Mouse (Mus musculus): ENCODE results near the gene Med25. TPM values are rescaled to one million over a fixed set of nuclear protein-coding genes. Genes with fewer than 3 reads are reported as not detected.

Gene Med25
- polyA plus RNA-seq, 2 experiments: 24.2 to 29.3 TPM

DNA sequence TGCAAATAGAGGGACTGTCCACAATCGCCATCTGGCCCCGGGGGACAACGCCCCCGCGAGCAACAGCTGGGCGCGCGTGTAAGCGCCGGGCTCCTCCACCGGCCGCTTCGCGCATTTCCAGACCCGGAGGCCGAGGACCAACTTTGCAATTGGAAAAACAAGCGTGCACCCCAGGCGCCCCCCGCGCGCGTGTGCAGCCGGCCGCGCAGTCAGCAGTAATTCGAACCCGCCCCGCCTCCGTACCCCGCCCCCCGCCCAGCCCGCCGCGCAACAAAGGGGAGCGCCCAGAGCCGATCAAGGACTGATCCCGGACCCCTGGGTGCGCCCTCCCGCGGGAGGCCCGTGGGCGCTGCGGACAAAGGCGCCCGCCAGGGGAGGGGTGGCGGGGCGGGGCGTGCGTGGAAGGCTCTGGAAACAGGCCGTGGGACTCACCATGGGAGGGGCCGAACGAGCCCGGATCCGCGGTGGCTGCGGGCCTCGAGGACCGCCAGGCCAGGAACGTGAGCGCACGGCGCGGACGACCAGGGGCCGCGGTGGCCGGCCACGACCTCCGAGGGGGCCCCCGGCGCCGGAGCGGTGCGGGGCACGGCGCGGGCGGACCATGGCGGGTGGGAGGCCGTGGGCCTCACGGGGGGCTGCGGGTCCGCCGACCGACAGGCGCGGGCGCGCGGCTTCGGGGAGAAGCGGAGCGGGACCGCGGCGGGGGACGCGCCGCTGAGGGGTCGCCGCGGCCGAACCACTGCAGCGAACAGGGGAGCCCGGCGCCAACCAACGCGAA lies 23.4 kb downstream of the Med25 start:
- DNase-seq (ENCODE audit: low read depth in 3 of 3, low spot score in 3 of 3) (no peak), ATAC-seq (ENCODE audit: insufficient read depth) (peak; percentile 36)
- no peak for TF ChIP-seq EP300 (IDR thresholded peaks at IDR 0.05; ENCODE audit: low read depth)
- no peak for TF ChIP-seq CTCF (IDR thresholded peaks at IDR 0.05; ENCODE audit: low read depth)
- no peaks in the 10 kb centered on the region for H3K27me3 ChIP-seq (ENCODE audit: control insufficient read depth, insufficient read depth, low read length)
- H3K9me3 ChIP-seq (ENCODE audit: control insufficient read depth, low read length): no peaks in the 10 kb centered on the region
- peak overlapping the region; percentile 86 for H3K4me2 ChIP-seq (ENCODE audit: low read depth)
- peak overlapping the region; percentile 52 to 69 for H3K4me3 ChIP-seq (ENCODE audit: insufficient read depth in 1 of 2, low read depth in 2 of 2, low read length in 2 of 2)
- no peaks in the 10 kb centered on the region; the same call in none of the 2 replicates for H3K36me3 ChIP-seq (replicated peaks; ENCODE audit: control insufficient read depth, insufficient read depth, low read depth)
- peak overlapping the region; percentile 75 for H3K27ac ChIP-seq
- peaks cover 6 to 19% of the 10 kb centered on the region in 2 experiments for H3K4me1 ChIP-seq (replicated peaks; ENCODE audit: control insufficient read depth in 2 of 2, insufficient read depth in 2 of 2, low read length in 1 of 2)
- under 1% methylated on average over 106 of the region's 108 CpGs for WGBS (ENCODE audit: insufficient replicate concordance)
- H3K9ac ChIP-seq (replicated peaks): peak overlapping the region; percentile 74

- Histone ChIP-seq H3K27ac (no peak overlapping the region), H3K4me1 (replicated peaks; ENCODE audit: control insufficient read depth in 2 of 2, insufficient read depth in 2 of 2, low read length in 1 of 2) (peaks cover 6 to 19% of the 10 kb centered on the region in 2 experiments), H3K9me3 (ENCODE audit: control insufficient read depth, low read length) (no peaks in the 10 kb centered on the region), H3K4me2 (ENCODE audit: low read depth) (peak overlapping the region; percentile 86), H3K36me3 (replicated peaks; ENCODE audit: control insufficient read depth, insufficient read depth, low read depth) (peaks cover under 1% of the 10 kb centered on the region), H3K4me3 (ENCODE audit: insufficient read depth in 1 of 2, low read depth in 2 of 2, low read length in 2 of 2) (peak overlapping the region; percentile 52 to 69), H3K9ac (replicated peaks) (no peak overlapping the region), H3K27me3 (ENCODE audit: control insufficient read depth, insufficient read depth, low read length) (no peaks in the 10 kb centered on the region)
- WGBS (ENCODE audit: insufficient replicate concordance): 15% methylated on average over 16 of the region's 16 CpGs
- ATAC-seq (ENCODE audit: insufficient read depth) (no peak), DNase-seq (ENCODE audit: low read depth in 3 of 3, low spot score in 3 of 3) (no peak)
- no peak for TF ChIP-seq EP300 (IDR thresholded peaks at IDR 0.05; ENCODE audit: low read depth)
- TF ChIP-seq CTCF (IDR thresholded peaks at IDR 0.05; ENCODE audit: low read depth): no peak
Measured at GRCm38 (mm10) chr7:44868465-44868864, 24.0 kb downstream of the Med25 start.

- H3K27me3 ChIP-seq (ENCODE audit: control insufficient read depth, insufficient read depth, low read length): no peaks in the 10 kb centered on the region
- peak overlapping the region in 1 of 2 experiments; percentile 69; a peak in 1 of 4 replicates for H3K4me3 ChIP-seq (ENCODE audit: insufficient read depth in 1 of 2, low read depth in 2 of 2, low read length in 2 of 2)
- no peak for TF ChIP-seq CTCF (IDR thresholded peaks at IDR 0.05; ENCODE audit: low read depth)
- TF ChIP-seq EP300 (IDR thresholded peaks at IDR 0.05; ENCODE audit: low read depth): no peak
- H3K4me1 ChIP-seq (replicated peaks; ENCODE audit: control insufficient read depth in 2 of 2, insufficient read depth in 2 of 2, low read length in 1 of 2): peaks cover 6 to 19% of the 10 kb centered on the region in 2 experiments
- DNase-seq (ENCODE audit: low read depth in 3 of 3, low spot score in 3 of 3) (no peak), ATAC-seq (ENCODE audit: insufficient read depth) (no peak)
- no peak overlapping the region for H3K9ac ChIP-seq (replicated peaks)
- WGBS (ENCODE audit: insufficient replicate concordance): 60% methylated on average over 9 of the region's 9 CpGs
- H3K9me3 ChIP-seq (ENCODE audit: control insufficient read depth, low read length): no peaks in the 10 kb centered on the region
- peaks cover 7% of the 10 kb centered on the region for H3K36me3 ChIP-seq (replicated peaks; ENCODE audit: control insufficient read depth, insufficient read depth, low read depth)
- peak overlapping the region; percentile 86 for H3K4me2 ChIP-seq (ENCODE audit: low read depth)
- H3K27ac ChIP-seq: no peak overlapping the region
Measured at GRCm38 (mm10) chr7:44867802-44868201, 24.7 kb downstream of the Med25 start.

DNA sequence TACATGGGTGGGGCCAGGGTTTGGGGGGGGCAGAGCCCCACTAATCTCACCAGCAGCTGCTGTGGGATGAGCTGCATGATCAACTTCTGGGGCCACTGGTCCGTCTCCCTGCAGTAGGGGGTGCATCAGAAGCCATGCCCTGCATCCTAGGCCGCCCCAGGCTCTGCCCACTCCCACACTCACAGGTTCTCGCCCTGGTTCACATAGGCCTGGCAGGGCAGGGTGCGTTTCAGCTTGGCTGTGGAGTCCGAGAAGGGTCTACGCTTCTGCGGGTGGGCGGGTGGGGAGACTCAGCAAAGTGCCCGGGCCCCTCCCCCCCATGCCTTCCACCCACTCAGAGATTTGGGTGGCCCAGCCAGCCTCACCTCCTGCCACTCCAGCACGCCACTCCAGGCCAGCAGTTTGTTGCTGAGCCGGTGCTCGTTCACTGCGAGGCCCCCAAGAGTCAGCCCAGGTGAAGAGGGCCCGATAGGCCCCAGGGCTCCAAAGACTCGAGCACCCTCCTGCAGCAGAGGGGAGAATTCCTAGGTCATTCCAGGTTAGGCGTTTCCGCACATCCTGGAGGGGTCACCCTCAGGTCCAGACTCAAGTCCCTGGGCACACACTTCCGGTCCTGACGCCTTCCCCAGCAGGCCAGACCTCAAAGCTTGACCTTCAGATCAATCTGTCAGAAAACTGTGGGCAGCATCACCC lies 25.4 kb downstream of the Med25 start:
- Histone ChIP-seq H3K9me3 (ENCODE audit: control insufficient read depth, low read length) (no peaks in the 10 kb centered on the region), H3K9ac (replicated peaks) (no peak overlapping the region), H3K27ac (no peak overlapping the region), H3K27me3 (ENCODE audit: control insufficient read depth, insufficient read depth, low read length) (no peaks in the 10 kb centered on the region), H3K4me2 (ENCODE audit: low read depth) (peak overlapping the region; percentile 86; the same call in 1 of the 2 replicates), H3K36me3 (replicated peaks; ENCODE audit: control insufficient read depth, insufficient read depth, low read depth) (peaks cover 10% of the 10 kb centered on the region), H3K4me3 (ENCODE audit: insufficient read depth in 1 of 2, low read depth in 2 of 2, low read length in 2 of 2) (no peak overlapping the region), H3K4me1 (replicated peaks; ENCODE audit: control insufficient read depth in 2 of 2, insufficient read depth in 2 of 2, low read length in 1 of 2) (peaks cover 6 to 19% of the 10 kb centered on the region in 2 experiments)
- TF ChIP-seq EP300 (IDR thresholded peaks at IDR 0.05; ENCODE audit: low read depth): no peak
- no peak for TF ChIP-seq CTCF (IDR thresholded peaks at IDR 0.05; ENCODE audit: low read depth)
- no peak for ATAC-seq (ENCODE audit: insufficient read depth)
- DNase-seq (ENCODE audit: low read depth in 3 of 3, low spot score in 3 of 3): no peak
- WGBS (ENCODE audit: insufficient replicate concordance): 71% methylated on average over 19 of the region's 19 CpGs

Data from liver, embryonic 14.5 days (tissue).